Mouse (Mus musculus): ENCODE data around the gene Iqcf3. TPM values are rescaled to one million over a fixed set of nuclear protein-coding genes. Genes with fewer than 3 reads are reported as not detected.
"Not testable (repeated sequence)": the region's sequence is repeated elsewhere in the genome, so short reads cannot be mapped to it uniquely, and the experiment has no call there.

The Iqcf3 gene
- polyA plus RNA-seq, 1 experiment from 2014 or later, result not detected

GRCm38 (mm10) chr9:106499667-106500066, 61.8 kb downstream of the Iqcf3 start, which contains the start of gene Iqcf1:
Gene Iqcf1 (plus strand): TSS chr9:106499967.
- Histone ChIP-seq H3K4me2 (ENCODE audit: low read depth, low read length, severe bottlenecking) (no peak within 1 kb of the TSS), H3K9me3 (ENCODE audit: control insufficient read depth, low read length) (no peaks in the 10 kb centered on the region), H3K4me1 (replicated peaks; ENCODE audit: control insufficient read depth, insufficient read depth, low read length) (no peaks in the 10 kb centered on the region), H3K4me3 (ENCODE audit: low read depth, low read length) (no peak within 1 kb of the TSS), H3K36me3 (ENCODE audit: control insufficient read depth, insufficient read depth, low read length) (no peaks in the 10 kb centered on the region), H3K27ac (ENCODE audit: low read depth, low read length) (no peak within 1 kb of the TSS), H3K27me3 (ENCODE audit: control insufficient read depth, insufficient read depth, low read length) (no peaks in the 10 kb centered on the region), H3K9ac (ENCODE audit: low read length) (no peak within 1 kb of the TSS)
- 91% methylated on average over 6 of the region's 6 CpGs for WGBS
- DNase-seq (ENCODE audit: low spot score) (no peak), ATAC-seq (replicated peaks; ENCODE audit: low FRiP score) (no peak)

DNA sequence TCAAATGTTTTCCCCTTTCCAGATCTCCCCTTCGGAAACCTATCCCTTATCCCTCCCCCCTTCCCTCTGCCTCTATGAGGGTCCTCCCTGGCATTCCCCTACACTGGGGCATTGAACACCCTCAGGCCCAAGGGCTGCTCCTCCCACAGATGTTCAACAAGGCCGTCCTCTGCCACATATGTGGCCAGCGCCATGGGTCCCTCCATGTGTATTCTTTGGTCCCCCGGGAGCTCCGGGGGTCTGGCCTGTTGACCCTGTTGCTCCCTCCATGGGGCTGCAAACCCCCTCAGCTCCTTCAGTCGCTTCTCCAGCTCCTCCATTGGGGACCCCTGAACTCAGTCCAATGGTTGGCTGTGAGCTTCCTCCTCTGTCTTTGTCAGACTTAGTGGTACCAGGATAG, 73.8 kb downstream of the Iqcf3 start:
- not testable (repeated sequence) for H3K27ac ChIP-seq (ENCODE audit: low read depth, low read length); H3K9me3 ChIP-seq (ENCODE audit: control insufficient read depth, low read length); H3K36me3 ChIP-seq (ENCODE audit: control insufficient read depth, insufficient read depth, low read length); ATAC-seq (replicated peaks; ENCODE audit: low FRiP score); DNase-seq (ENCODE audit: low spot score); H3K27me3 ChIP-seq (ENCODE audit: control insufficient read depth, insufficient read depth, low read length); H3K9ac ChIP-seq (ENCODE audit: low read length); H3K4me1 ChIP-seq (replicated peaks; ENCODE audit: control insufficient read depth, insufficient read depth, low read length); H3K4me3 ChIP-seq (ENCODE audit: low read depth, low read length); H3K4me2 ChIP-seq (ENCODE audit: low read depth, low read length, severe bottlenecking)
- 84% methylated on average over 6 of the region's 6 CpGs for WGBS

GRCm38 (mm10) chr9:106485076-106485475, 76.4 kb downstream of the Iqcf3 start:
- Histone ChIP-seq H3K9me3 (ENCODE audit: control insufficient read depth, low read length) (no peaks in the 10 kb centered on the region), H3K4me1 (replicated peaks; ENCODE audit: control insufficient read depth, insufficient read depth, low read length) (no peaks in the 10 kb centered on the region), H3K4me3 (ENCODE audit: low read depth, low read length) (no peak overlapping the region), H3K9ac (ENCODE audit: low read length) (no peak overlapping the region), H3K36me3 (ENCODE audit: control insufficient read depth, insufficient read depth, low read length) (no peaks in the 10 kb centered on the region; the same call in 1 of the 2 replicates), H3K27me3 (ENCODE audit: control insufficient read depth, insufficient read depth, low read length) (no peaks in the 10 kb centered on the region), H3K4me2 (ENCODE audit: low read depth, low read length, severe bottlenecking) (no peak overlapping the region), H3K27ac (ENCODE audit: low read depth, low read length) (no peak overlapping the region)
- DNase-seq (ENCODE audit: low spot score), result no peak
- ATAC-seq (replicated peaks; ENCODE audit: low FRiP score), result no peak
- 69% methylated on average over 10 of the region's 10 CpGs for WGBS

GRCm38 (mm10) chr9:106483606-106484005, 77.8 kb downstream of the Iqcf3 start:
- no peaks in the 10 kb centered on the region; the same call in 1 of the 2 replicates for H3K36me3 ChIP-seq (ENCODE audit: control insufficient read depth, insufficient read depth, low read length)
- DNase-seq (ENCODE audit: low spot score), result no peak
- no peak overlapping the region for H3K4me3 ChIP-seq (ENCODE audit: low read depth, low read length)

GRCm38 (mm10) chr9:106483136-106483535, 78.3 kb downstream of the Iqcf3 start:
- no peak overlapping the region for H3K9ac ChIP-seq (ENCODE audit: low read length)
- no peak for DNase-seq (ENCODE audit: low spot score)
- peaks cover 1% of the 10 kb centered on the region; the same call in 1 of the 2 replicates for H3K4me1 ChIP-seq (replicated peaks; ENCODE audit: control insufficient read depth, insufficient read depth, low read length)
- no peak overlapping the region for H3K4me2 ChIP-seq (ENCODE audit: low read depth, low read length, severe bottlenecking)
- no peaks in the 10 kb centered on the region; the same call in 1 of the 2 replicates for H3K36me3 ChIP-seq (ENCODE audit: control insufficient read depth, insufficient read depth, low read length)
- 98% methylated on average over 10 of the region's 10 CpGs for WGBS
- no peak overlapping the region for H3K27ac ChIP-seq (ENCODE audit: low read depth, low read length)
- no peaks in the 10 kb centered on the region for H3K27me3 ChIP-seq (ENCODE audit: control insufficient read depth, insufficient read depth, low read length)
- no peaks in the 10 kb centered on the region for H3K9me3 ChIP-seq (ENCODE audit: control insufficient read depth, low read length)
- H3K4me3 ChIP-seq (ENCODE audit: low read depth, low read length), result no peak overlapping the region
- ATAC-seq (replicated peaks; ENCODE audit: low FRiP score), result no peak

More at GRCm38 (mm10) chr9:106483606-106484005, 77.8 kb downstream of the Iqcf3 start:
- Histone ChIP-seq H3K4me1 (replicated peaks; ENCODE audit: control insufficient read depth, insufficient read depth, low read length) (no peaks in the 10 kb centered on the region), H3K4me2 (ENCODE audit: low read depth, low read length, severe bottlenecking) (no peak overlapping the region), H3K27me3 (ENCODE audit: control insufficient read depth, insufficient read depth, low read length) (no peaks in the 10 kb centered on the region), H3K9me3 (ENCODE audit: control insufficient read depth, low read length) (no peaks in the 10 kb centered on the region), H3K9ac (ENCODE audit: low read length) (no peak overlapping the region), H3K27ac (ENCODE audit: low read depth, low read length) (no peak overlapping the region)
- ATAC-seq (replicated peaks; ENCODE audit: low FRiP score), result no peak
- WGBS, result 93% methylated on average over 17 of the region's 17 CpGs

GRCm38 (mm10) chr9:106482578-106483115, 78.8 kb downstream of the Iqcf3 start:
- H3K36me3 ChIP-seq (ENCODE audit: control insufficient read depth, insufficient read depth, low read length), result no peaks in the 10 kb centered on the region; the same call in 1 of the 2 replicates
- H3K4me3 ChIP-seq (ENCODE audit: low read depth, low read length), result no peak overlapping the region
- no peak overlapping the region for H3K4me2 ChIP-seq (ENCODE audit: low read depth, low read length, severe bottlenecking)
- WGBS, result 91% methylated on average over 17 of the region's 17 CpGs
- H3K27me3 ChIP-seq (ENCODE audit: control insufficient read depth, insufficient read depth, low read length), result no peaks in the 10 kb centered on the region
- ATAC-seq (replicated peaks; ENCODE audit: low FRiP score) (no peak), DNase-seq (ENCODE audit: low spot score) (no peak)
- peaks cover 5% of the 10 kb centered on the region; the same call in 1 of the 2 replicates for H3K4me1 ChIP-seq (replicated peaks; ENCODE audit: control insufficient read depth, insufficient read depth, low read length)
- H3K27ac ChIP-seq (ENCODE audit: low read depth, low read length), result no peak overlapping the region
- no peaks in the 10 kb centered on the region for H3K9me3 ChIP-seq (ENCODE audit: control insufficient read depth, low read length)
- no peak overlapping the region for H3K9ac ChIP-seq (ENCODE audit: low read length)

- no peak for ATAC-seq (replicated peaks; ENCODE audit: low FRiP score)
- H3K9ac ChIP-seq (ENCODE audit: low read length), result no peak overlapping the region
- no peaks in the 10 kb centered on the region; the same call in 1 of the 2 replicates for H3K36me3 ChIP-seq (ENCODE audit: control insufficient read depth, insufficient read depth, low read length)
- no peaks in the 10 kb centered on the region for H3K9me3 ChIP-seq (ENCODE audit: control insufficient read depth, low read length)
- no peaks in the 10 kb centered on the region for H3K27me3 ChIP-seq (ENCODE audit: control insufficient read depth, insufficient read depth, low read length)
- no peak overlapping the region for H3K27ac ChIP-seq (ENCODE audit: low read depth, low read length)
- 93% methylated on average over 13 of the region's 13 CpGs for WGBS
- no peak overlapping the region for H3K4me3 ChIP-seq (ENCODE audit: low read depth, low read length)
- H3K4me1 ChIP-seq (replicated peaks; ENCODE audit: control insufficient read depth, insufficient read depth, low read length), result peaks cover 5% of the 10 kb centered on the region; the same call in 1 of the 2 replicates
- H3K4me2 ChIP-seq (ENCODE audit: low read depth, low read length, severe bottlenecking), result no peak overlapping the region
- DNase-seq (ENCODE audit: low spot score), result no peak
These were observed 79.8 kb downstream of the Iqcf3 start for GRCm38 (mm10) chr9:106481676-106482075.

DNA sequence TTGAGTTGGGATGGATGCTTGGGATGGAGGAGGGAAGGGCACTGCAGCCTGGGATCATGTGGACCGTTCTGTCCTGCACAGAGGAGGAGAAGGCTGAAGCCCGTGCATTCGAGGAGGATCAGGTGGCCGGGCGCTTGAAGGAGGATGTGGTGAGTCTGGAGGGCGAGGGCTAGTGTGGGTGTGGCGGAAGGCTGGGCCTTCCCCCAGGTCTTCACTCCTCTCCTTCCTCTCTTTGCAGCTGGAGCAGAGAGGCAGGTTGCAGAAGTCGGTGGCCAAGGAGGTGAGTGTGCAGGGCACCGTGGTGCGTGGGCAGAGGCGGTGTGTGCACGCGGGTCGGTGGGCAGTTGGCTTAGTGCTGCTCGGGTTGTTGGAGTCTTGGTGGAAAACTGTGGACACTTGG, 80.4 kb downstream of the Iqcf3 start:
- H3K4me2 ChIP-seq (ENCODE audit: low read depth, low read length, severe bottlenecking), result no peak overlapping the region
- H3K4me1 ChIP-seq (replicated peaks; ENCODE audit: control insufficient read depth, insufficient read depth, low read length), result peaks cover 10% of the 10 kb centered on the region
- ATAC-seq (replicated peaks; ENCODE audit: low FRiP score) (no peak), DNase-seq (ENCODE audit: low spot score) (no peak)
- WGBS, result 93% methylated on average over 15 of the region's 15 CpGs
- H3K9ac ChIP-seq (ENCODE audit: low read length), result no peak overlapping the region
- no peaks in the 10 kb centered on the region; the same call in 1 of the 2 replicates for H3K36me3 ChIP-seq (ENCODE audit: control insufficient read depth, insufficient read depth, low read length)
- H3K4me3 ChIP-seq (ENCODE audit: low read depth, low read length), result no peak overlapping the region
- no peak overlapping the region for H3K27ac ChIP-seq (ENCODE audit: low read depth, low read length)
- H3K27me3 ChIP-seq (ENCODE audit: control insufficient read depth, insufficient read depth, low read length), result no peaks in the 10 kb centered on the region
- no peaks in the 10 kb centered on the region for H3K9me3 ChIP-seq (ENCODE audit: control insufficient read depth, low read length)

DNA sequence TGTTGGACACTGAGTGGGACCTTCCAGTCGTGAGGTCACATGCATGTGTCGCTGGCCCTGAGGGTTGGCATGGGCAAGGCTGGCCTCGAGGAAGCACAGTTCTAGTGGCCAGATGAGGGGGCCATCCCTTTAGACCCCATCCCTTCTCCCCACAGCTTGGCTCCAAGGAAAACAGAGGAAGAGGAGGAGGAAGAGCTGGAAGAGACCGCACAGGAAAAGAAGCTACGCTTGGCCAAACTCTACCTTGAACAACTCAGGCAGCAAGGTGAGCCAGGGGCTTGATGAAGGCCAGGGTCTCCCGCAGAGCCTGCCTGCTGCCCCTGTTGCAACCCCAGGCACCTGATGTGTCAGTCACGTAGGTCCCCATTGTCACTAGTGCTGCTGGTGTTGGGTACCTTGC, 80.9 kb downstream of the Iqcf3 start:
- 97% methylated on average over 7 of the region's 7 CpGs for WGBS
- ATAC-seq (replicated peaks; ENCODE audit: low FRiP score), result no peak
- H3K4me3 ChIP-seq (ENCODE audit: low read depth, low read length), result no peak overlapping the region
- H3K36me3 ChIP-seq (ENCODE audit: control insufficient read depth, insufficient read depth, low read length), result no peaks in the 10 kb centered on the region; the same call in 1 of the 2 replicates
- no peaks in the 10 kb centered on the region for H3K9me3 ChIP-seq (ENCODE audit: control insufficient read depth, low read length)
- H3K9ac ChIP-seq (ENCODE audit: low read length), result no peak overlapping the region
- no peak overlapping the region for H3K4me2 ChIP-seq (ENCODE audit: low read depth, low read length, severe bottlenecking)
- no peak overlapping the region for H3K27ac ChIP-seq (ENCODE audit: low read depth, low read length)
- no peak for DNase-seq (ENCODE audit: low spot score)
- H3K27me3 ChIP-seq (ENCODE audit: control insufficient read depth, insufficient read depth, low read length), result no peaks in the 10 kb centered on the region
- H3K4me1 ChIP-seq (replicated peaks; ENCODE audit: control insufficient read depth, insufficient read depth, low read length), result peaks cover 10% of the 10 kb centered on the region
